Mouse (Mus musculus) ZHBTc4 (cell line): ENCODE measurements around the gene Ngef.

Source experiments
- DNase-seq: peaks from one replicate; pipeline ENCODE4 v3.0.0-alpha.2; 2011; ENCODE audit warnings: low read depth, low spot score

The Ngef gene

DNA sequence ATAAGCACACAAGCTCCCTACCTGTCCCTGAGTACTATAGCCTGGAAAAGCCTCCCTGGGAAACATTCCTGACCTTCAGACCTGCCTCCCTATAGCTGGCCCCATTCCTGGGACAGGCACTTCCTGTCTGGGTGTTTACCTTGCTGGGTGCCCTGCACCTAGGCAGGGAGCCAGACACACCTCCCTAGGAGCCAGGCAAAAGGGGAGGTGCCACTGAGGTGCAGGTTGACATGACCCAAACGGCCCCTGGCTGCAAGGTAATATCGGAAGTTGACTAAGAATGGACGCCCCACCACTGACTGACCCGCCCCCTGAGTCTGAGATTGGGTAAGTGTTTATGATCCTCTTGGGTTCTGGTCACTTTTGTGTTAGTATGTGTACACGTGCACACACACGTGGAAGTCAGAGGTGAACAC is at the start of gene Ngef:
Gene Ngef, minus strand, starts transcription at position 71 of the 416 bp plus-strand sequence.
- DNase-seq, result no peak

GRCm38 (mm10) chr1:87621858-87622279 is 48.2 kb upstream of the Ngef start:
- DNase-seq, result no peak

- DNase-seq, result no peak
Measured at GRCm38 (mm10) chr1:87621146-87621857, 47.6 kb upstream of the Ngef start.

DNA sequence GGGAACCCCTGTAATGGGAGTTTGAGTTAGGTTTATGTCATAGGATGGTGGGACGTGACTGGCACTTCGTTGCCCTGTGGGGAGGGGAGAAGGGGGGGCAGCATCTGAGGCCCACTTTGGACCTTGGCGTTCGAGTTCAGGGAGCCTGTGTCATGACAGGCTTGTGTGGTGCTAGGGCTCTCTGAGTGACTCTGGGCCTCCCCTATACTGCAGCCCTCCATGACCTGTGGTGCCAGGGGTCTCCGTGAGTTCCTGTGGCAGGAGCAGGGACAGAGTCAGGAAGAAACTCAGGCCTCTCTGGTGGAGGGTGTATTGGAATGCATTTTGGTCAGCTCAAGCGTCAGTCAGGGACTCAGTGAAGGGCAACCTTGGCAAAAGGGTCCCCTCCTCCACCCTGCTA is 47.0 kb upstream of the Ngef start:
- no peak for DNase-seq

DNA sequence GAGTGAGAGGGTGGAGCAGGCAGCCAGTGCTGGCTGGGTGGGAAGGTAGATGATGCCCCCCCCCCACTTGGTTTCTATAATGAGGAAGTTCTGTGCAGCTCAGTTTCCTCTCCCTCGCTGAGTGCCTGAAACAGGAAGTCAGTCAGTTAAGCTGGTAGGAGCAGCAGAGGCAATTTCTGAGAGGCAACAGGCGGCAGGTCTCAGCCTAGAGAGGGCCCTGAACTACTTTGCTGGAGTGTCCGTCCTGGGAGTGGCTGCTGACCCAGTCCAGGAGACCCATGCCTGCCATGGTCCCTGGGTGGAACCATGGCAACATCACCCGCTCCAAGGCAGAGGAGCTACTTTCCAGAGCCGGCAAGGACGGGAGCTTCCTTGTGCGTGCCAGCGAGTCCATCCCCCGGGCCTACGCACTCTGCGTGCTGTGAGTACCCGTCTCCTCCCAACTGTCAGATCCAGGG is 46.6 kb upstream of the Ngef start, which contains the start of gene Inpp5d:
Gene Inpp5d, plus strand, starts transcription at position 102 of the 458 bp plus-strand sequence.
- no peak for DNase-seq

DNA sequence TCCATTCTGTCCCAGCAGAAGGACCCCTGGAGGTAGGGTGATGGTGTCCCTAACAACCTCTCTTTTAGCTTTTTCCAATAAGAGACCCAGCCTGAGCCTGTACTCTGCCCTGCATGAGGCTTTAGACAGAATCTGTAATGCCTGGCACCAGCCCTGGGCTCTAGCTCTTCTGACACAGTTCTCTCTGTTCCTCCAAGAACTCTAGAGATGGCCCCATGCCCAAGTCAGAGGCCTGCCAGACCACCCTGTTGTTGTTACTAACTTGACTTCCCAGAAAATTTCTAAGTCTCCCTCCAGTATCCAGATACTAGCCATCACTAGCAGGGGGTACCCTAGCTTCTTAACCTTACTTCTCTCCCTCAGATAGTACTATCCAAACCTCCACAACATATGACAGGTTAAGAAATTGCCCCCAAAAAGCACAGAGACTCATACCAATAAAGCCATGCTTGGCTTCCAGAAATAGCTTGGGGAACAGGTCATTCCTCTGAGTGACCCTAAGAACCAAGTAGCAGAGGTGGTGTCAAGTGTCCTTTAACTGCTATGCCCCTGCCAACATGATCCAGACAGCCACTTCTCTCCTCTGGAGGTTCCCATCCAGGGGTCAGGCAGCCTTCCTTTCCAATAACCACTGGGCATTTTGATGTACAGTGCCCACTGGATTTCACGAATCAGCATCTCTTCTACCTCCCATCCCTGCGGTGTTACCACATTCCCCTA is 41.1 kb upstream of the Ngef start:
- DNase-seq, result no peak

- DNase-seq, result peak; percentile 89
Measured at GRCm38 (mm10) chr1:87608416-87609046, 34.9 kb upstream of the Ngef start.

- peak; percentile 56 for DNase-seq
Measured at GRCm38 (mm10) chr1:87607385-87608091, 33.9 kb upstream of the Ngef start.

DNA sequence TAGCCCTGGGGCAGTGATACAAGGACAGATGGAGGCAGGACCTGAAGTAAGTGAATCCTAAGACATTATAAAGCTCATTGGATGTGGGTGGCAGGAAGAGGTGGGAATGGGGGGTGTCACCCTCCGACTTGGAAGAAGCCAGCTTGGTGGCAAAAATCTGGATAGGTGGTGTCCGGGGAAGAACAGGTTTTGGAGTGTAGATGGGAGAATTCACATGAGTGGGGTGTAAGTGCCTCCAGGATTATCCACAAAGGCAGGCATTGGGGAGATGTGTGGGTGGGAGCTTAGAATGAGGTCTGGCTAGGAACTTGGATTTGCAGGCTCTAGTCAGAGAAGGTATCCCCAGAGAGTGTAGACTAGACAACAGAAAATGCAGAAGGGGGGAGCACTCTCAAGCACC is 31.6 kb upstream of the Ngef start:
- no peak for DNase-seq

DNA sequence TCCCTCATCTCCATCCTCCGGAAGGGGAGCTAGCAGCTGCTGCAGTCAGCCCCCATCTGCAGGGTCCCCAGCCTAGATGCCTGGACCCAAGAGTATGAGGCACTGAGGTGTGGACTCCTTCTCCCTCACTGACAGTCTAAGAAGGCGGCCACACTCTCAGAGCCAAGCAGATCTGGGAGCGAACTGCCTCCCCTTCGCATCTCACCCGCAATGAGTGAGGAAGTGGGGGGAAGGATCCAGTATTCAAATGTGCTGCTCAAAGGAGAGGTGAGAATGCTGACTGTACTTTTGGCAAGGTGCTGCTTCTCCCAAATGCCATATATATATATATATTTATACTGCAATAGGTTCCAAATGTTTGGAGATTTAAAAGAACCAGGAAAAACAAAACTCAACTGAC is 29.7 kb upstream of the Ngef start:
- DNase-seq, result no peak

GRCm38 (mm10) chr1:87601801-87602200 is 28.1 kb upstream of the Ngef start:
- DNase-seq, result no peak

- DNase-seq, result no peak
Measured at GRCm38 (mm10) chr1:87600533-87600932, 26.9 kb upstream of the Ngef start.

GRCm38 (mm10) chr1:87594671-87595070 is 21.0 kb upstream of the Ngef start:
- no peak for DNase-seq

- DNase-seq, result no peak
Measured at GRCm38 (mm10) chr1:87594261-87594660, 20.6 kb upstream of the Ngef start.

GRCm38 (mm10) chr1:87589980-87590379 is 16.3 kb upstream of the Ngef start:
- no peak for DNase-seq

- no peak for DNase-seq
Measured at GRCm38 (mm10) chr1:87589162-87589561, 15.5 kb upstream of the Ngef start.

GRCm38 (mm10) chr1:87580824-87581223 is 7.2 kb upstream of the Ngef start:
- no peak for DNase-seq

DNA sequence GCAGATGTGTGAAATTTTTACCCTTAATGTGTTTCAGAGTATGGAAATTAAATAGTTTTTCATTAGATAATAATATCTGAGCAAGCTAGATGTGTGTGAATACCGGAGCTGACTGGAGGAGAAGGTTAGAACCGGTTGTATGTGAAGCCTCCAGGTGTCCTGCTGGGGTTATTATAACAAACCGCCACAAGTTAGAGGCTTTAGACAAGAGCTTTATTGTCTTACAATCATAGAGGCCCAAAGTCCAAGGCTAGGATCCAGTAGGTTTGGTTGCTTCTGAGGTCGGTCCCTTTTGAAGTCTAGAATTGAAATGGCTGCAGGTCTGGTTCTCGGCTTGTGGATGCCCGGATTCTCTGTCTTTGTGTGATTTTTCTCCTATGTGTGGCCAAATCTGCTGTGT is 5.3 kb upstream of the Ngef start:
- no peak for DNase-seq

- DNase-seq, result no peak
Measured at GRCm38 (mm10) chr1:87574785-87575184, 1.1 kb upstream of the Ngef start.

DNA sequence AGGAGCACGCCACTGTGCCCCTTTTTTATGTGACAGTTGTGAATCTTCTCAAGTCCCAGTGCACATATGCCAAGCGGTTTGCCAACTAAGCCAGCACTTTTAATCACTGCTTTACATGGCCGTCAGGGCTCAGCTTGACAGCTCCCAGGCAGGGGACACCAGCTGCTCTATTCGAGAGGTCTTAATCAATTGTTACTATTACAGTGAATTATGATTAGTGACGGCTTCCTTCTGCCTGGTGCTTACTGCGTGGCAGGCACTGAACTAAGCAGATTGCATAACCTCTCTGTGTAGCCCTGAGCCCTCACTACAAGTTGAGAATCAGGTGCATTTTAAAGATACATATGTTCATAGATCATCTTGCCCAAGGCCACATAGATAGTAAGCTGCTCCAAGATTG is 683 bp upstream of the Ngef start:
- DNase-seq, result no peak

GRCm38 (mm10) chr1:87573261-87573660 is 409 bp downstream of the Ngef start:
- DNase-seq, result no peak

GRCm38 (mm10) chr1:87568398-87568797 is 5.3 kb downstream of the Ngef start:
- DNase-seq, result peak; percentile 82
